Mouse (Mus musculus): ENCODE measurements around the gene Bod1.

The Bod1 gene

GRCm38 (mm10) chr11:31669172-31669869, 2.4 kb downstream of the Bod1 start:
- no peak for DNase-seq (ENCODE audit: low spot score in 2 of 2)

- peak; percentile 14 to 25 for DNase-seq (ENCODE audit: low spot score in 2 of 2)
Observed at GRCm38 (mm10) chr11:31664186-31664585, 7.5 kb downstream of the Bod1 start.

- no peak for DNase-seq (ENCODE audit: low spot score in 2 of 2)
Observed at GRCm38 (mm10) chr11:31663501-31663900, 8.2 kb downstream of the Bod1 start.

- no peak for DNase-seq (ENCODE audit: low spot score in 2 of 2)
Observed at GRCm38 (mm10) chr11:31662872-31663446, 8.7 kb downstream of the Bod1 start.

- DNase-seq (ENCODE audit: low spot score in 2 of 2): no peak
Observed at GRCm38 (mm10) chr11:31662214-31662613, 9.5 kb downstream of the Bod1 start.

DNA sequence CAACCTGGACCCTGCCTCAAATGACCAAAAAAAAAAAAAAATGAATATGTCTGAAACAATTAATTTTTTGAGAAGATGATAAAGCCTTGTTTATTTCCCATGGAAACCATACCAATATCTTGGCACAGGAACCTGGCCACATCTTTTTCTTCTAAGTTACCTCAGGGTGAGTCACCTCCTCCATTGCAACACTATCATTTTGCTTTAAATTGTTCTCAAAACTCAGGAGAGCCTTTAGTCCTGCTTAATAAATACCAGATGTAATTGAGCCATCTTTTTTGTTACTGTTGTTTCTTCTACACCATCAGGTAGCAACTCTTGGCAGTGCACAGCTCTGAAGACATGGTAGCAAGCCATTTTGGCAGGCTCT, 13.9 kb downstream of the Bod1 start:
- DNase-seq (ENCODE audit: low spot score in 2 of 2): no peak

GRCm38 (mm10) chr11:31657168-31657805, 14.4 kb downstream of the Bod1 start:
- no peak for DNase-seq (ENCODE audit: low spot score in 2 of 2)

DNA sequence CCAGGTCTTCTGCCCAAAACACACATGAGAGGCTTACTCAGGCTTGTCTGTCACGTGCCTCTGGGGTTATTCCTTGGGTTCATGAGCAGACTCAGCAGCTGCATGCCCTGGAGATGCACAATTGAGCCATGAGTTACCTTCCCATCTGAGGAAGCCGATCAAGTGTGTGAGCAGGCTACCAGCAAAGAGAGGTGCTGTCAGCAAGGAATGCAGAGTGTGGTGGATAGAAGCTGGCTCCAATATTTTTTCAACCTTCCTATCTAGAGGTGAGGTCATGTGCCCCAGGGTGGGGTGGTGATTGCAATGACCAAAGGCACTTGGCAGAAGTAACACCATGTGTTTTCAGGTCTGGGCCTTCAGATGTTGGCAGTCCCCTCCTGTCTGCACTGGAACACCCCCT, 22.2 kb downstream of the Bod1 start:
- DNase-seq (ENCODE audit: low spot score in 2 of 2): no peak

DNA sequence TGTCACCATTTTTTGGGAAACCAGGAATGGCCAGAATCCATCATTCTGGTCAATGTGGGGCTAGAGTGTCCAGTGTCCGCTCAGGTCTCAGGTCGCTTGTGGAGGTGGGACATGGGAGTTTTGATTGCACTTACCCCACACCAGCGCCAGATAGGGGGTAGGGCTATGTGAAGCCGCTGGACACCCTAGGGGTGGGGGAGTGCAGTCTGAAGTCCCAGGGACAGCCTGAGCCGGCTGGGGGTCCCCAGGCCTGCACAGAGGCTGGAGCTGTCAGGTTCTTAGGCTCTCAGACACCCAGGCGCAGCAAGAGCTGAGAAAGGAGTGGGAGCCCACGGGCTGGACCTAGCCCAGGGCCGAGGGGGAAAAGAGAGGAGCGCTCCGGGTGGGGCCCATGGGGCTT, 24.4 kb downstream of the Bod1 start:
- DNase-seq (ENCODE audit: low spot score in 2 of 2): no peak

DNA sequence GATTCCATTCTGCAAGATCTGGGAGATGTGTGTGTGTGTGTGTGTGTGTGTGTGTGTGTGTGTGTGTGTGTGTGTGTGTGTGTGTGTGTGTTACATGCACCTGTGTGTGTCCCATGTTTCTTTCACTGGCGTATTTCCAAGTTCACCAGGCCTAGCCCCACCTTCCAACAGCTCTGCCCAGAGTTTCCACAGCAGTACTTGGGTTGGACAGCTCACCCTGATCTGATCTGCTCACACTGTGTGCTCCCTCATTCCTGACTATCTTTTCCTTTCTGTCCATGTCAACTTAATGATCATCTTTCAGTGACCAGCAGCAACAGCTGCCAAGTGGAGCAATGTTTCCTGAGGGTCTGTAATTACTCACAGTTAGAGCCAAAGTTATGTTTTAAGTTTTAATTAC, 25.1 kb downstream of the Bod1 start:
- no peak for DNase-seq (ENCODE audit: low spot score in 2 of 2)

GRCm38 (mm10) chr11:31643120-31643519, 28.6 kb downstream of the Bod1 start:
- no peak for DNase-seq (ENCODE audit: low spot score in 2 of 2)

DNA sequence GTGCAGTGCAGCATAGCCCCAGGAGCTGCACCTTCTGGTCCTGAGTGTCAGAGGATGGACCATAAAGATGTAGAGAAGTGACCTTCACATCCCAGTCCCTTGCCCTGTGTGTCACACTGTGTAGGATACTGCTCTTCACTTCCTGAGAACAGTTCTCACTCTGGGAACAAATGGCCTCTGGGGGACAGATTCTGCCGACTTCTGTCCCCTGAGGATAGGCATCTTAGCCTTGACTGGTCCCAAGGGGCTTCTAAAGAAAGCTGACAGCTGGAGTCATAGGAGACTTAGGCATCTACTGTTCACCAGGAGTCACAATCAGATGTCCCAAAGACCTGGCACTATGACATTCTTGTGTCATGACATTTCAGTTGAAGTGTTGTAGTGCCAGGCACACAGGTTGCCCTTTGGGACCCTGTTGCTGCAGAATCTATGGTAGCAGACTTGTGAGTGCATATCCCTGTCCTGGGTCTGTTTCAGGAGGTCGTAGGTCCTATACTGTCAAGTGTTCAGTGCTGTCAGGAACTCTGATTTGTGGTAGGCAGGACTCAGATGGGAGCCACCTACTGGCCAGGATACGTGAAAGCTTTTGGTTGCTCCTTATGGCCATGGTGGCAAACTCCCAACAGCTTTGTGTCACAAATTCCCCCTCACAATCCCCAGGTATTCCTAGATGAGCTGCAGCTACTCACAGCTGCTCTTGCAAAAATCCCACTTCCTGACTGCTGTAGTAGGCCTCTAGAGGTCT, 30.4 kb downstream of the Bod1 start:
- no peak for DNase-seq (ENCODE audit: low spot score in 2 of 2)

- DNase-seq (ENCODE audit: low spot score in 2 of 2): no peak
Observed at GRCm38 (mm10) chr11:31640187-31640586, 31.5 kb downstream of the Bod1 start.

GRCm38 (mm10) chr11:31637788-31638373, 33.8 kb downstream of the Bod1 start:
- peak; percentile 6 to 19 for DNase-seq (ENCODE audit: low spot score in 2 of 2)

DNA sequence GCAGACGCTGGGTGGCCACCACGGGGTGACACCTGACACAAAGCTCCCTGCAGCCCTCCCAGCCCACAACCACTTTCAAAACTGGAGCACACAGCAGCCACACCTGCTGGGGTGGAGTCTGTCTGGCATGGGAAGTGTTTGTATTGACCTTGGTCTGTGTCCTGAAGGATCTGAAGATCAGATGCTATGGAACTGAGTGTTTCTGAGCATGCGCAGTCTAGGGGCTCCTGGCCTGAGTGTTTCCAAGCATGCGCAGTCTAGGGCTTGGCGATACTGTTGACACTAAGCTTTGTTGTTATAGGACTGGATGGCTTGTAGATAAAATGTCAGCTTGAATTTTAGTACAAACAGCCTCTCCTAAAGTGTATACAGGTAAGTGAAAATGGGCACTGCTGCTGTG, 43.0 kb downstream of the Bod1 start:
- no peak for DNase-seq (ENCODE audit: low spot score in 2 of 2)

- DNase-seq (ENCODE audit: low spot score in 2 of 2): no peak
Observed at GRCm38 (mm10) chr11:31620796-31621195, 50.9 kb downstream of the Bod1 start.

- peak in 1 of 2 experiments; percentile 19 for DNase-seq (ENCODE audit: low spot score in 2 of 2)
Observed at GRCm38 (mm10) chr11:31617797-31618196, 53.9 kb downstream of the Bod1 start.

- no peak for DNase-seq (ENCODE audit: low spot score in 2 of 2)
Observed at GRCm38 (mm10) chr11:31617236-31617635, 54.4 kb downstream of the Bod1 start.

DNA sequence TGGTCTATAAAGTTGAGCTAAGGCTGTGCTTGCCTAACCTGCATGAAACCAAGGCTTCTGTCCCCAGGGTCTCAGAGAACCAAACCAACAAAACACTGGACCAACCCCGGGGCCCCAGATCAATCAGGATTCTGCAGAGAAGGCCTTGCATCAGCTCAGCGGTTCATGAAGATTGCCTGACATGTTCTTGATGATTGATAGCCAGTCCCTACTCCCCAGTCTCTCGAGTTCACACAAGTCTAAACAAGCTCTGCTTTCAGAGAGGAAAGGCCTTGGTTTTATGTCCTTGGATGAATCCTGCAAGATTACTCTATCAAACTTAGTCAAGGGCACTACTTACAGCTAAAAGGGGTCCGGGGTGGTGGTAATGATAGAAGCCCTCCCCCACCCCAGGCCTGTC, 55.0 kb downstream of the Bod1 start:
- no peak for DNase-seq (ENCODE audit: low spot score in 2 of 2)
